Mouse (Mus musculus) liver, embryonic 14 days (tissue): ENCODE data around the gene Slc9a3r1. TPM values are rescaled to one million over a fixed set of nuclear protein-coding genes. Genes with fewer than 3 reads are reported as not detected.

ENCODE experiments used
- polyA plus RNA-seq: library from polyadenylated mRNA; depleted of rRNA; stranded (reverse); fragments of >200 nt; gene quantifications from 2 replicates; pipeline ENCODE4 v1.2.3, GENCODE M21; 2012; rRNA removed

The Slc9a3r1 gene
- polyA plus RNA-seq, result 37.4 and 43.9 TPM in 2 replicates

GRCm38 (mm10) chr11:115162832-115163480, at the start of gene Slc9a3r1:
Slc9a3r1 (plus strand) TSS chr11:115163341.

GRCm38 (mm10) chr11:115133800-115134199, 29.3 kb upstream of the Slc9a3r1 start, which contains the start of gene Cd300lf:
Cd300lf (minus strand) TSS chr11:115133992.

GRCm38 (mm10) chr11:115187224-115187639, 24.1 kb downstream of the Slc9a3r1 start, which contains the start of gene Tmem104:
Tmem104 (plus strand) TSS chr11:115187487.

GRCm38 (mm10) chr11:115187693-115188092, 24.6 kb downstream of the Slc9a3r1 start, which contains the start of gene Nat9:
Nat9 (minus strand) TSS chr11:115187859.

Other genes with a start within 250 kb of the Slc9a3r1 start
- gene Cd300lb, start 229.0 kb upstream of the Slc9a3r1 start, polyA plus RNA-seq, result 0.56 and 0.58 TPM in 2 replicates
- 0.08 and 0.09 TPM in 2 replicates for gene Cd300c, start 194.2 kb upstream of the Slc9a3r1 start, polyA plus RNA-seq
- 0.85 and 1.1 TPM in 2 replicates for gene Cd300ld, start 173.4 kb upstream of the Slc9a3r1 start, polyA plus RNA-seq
- gene Cd300c2, start 161.5 kb upstream of the Slc9a3r1 start, polyA plus RNA-seq, result 4.0 and 6.0 TPM in 2 replicates
- gene Cd300ld2, start 147.1 kb upstream of the Slc9a3r1 start, polyA plus RNA-seq, result not detected in 2 replicates
- 0.07 TPM in 1 of 2 replicates, not detected in the other for gene Cd300ld4, start 136.3 kb upstream of the Slc9a3r1 start, polyA plus RNA-seq
- 0.06 and 0.15 TPM in 2 replicates for gene Cd300ld5, start 125.6 kb upstream of the Slc9a3r1 start, polyA plus RNA-seq
- gene Cd300ld3, start 114.9 kb upstream of the Slc9a3r1 start, polyA plus RNA-seq, result 0.53 and 0.97 TPM in 2 replicates
- gene Cd300e, start 101.2 kb upstream of the Slc9a3r1 start, polyA plus RNA-seq, result 0.50 and 0.73 TPM in 2 replicates
- 1.6 and 1.8 TPM in 2 replicates for gene Rab37, start 71.9 kb upstream of the Slc9a3r1 start, polyA plus RNA-seq
- 1.7 and 2.1 TPM in 2 replicates for gene Cd300lf, start 29.3 kb upstream of the Slc9a3r1 start, polyA plus RNA-seq
- 1.2 and 1.7 TPM in 2 replicates for gene Tmem104, start 24.1 kb downstream of the Slc9a3r1 start, polyA plus RNA-seq
- 7.6 and 9.0 TPM in 2 replicates for gene Nat9, start 24.5 kb downstream of the Slc9a3r1 start, polyA plus RNA-seq
- 0.12 and 0.20 TPM in 2 replicates for gene Grin2c, start 103.9 kb downstream of the Slc9a3r1 start, polyA plus RNA-seq
- 12.0 and 14.4 TPM in 2 replicates for gene Fdxr, start 113.7 kb downstream of the Slc9a3r1 start, polyA plus RNA-seq
- gene Fads6, start 134.3 kb downstream of the Slc9a3r1 start, polyA plus RNA-seq, result 6.1 and 6.9 TPM in 2 replicates
- not detected in 2 replicates for gene Otop2, start 143.8 kb downstream of the Slc9a3r1 start, polyA plus RNA-seq
- gene Ush1g, start 158.7 kb downstream of the Slc9a3r1 start, polyA plus RNA-seq, result 0.05 and 0.07 TPM in 2 replicates
- gene Otop3, start 171.4 kb downstream of the Slc9a3r1 start, polyA plus RNA-seq, result not detected in 2 replicates
- gene Hid1, start 204.4 kb downstream of the Slc9a3r1 start, polyA plus RNA-seq, result 0.57 and 0.70 TPM in 2 replicates
- 1.4 and 1.5 TPM in 2 replicates for gene Cdr2l, start 218.6 kb downstream of the Slc9a3r1 start, polyA plus RNA-seq
- 38.7 and 39.5 TPM in 2 replicates for gene Mrpl58, start 240.4 kb downstream of the Slc9a3r1 start, polyA plus RNA-seq